Mouse (Mus musculus) spleen, adult 2 months (tissue): ENCODE data around the gene Sidt1. TPM values are rescaled to one million over a fixed set of nuclear protein-coding genes. Genes with fewer than 3 reads are reported as not detected.

ENCODE experiments used
- DNase-seq, 2 experiments: peaks; one replicate each; pipeline versions ENCODE4 v3.0.0 to v3.0.0-alpha.2; 2012 to 2021; ENCODE audit warnings: low spot score in 2 of 2, low read depth in 1 of 2
- H3K27ac ChIP-seq: fragments of 200-500 bp; 2 replicates; pipeline ENCODE4 v1.5.1; 2012; ENCODE audit warnings: low read length, inconsistent platforms; ENCODE audit not compliant: insufficient read depth
- H3K27me3 ChIP-seq: fragments of 200-500 bp; 2 replicates; pipeline ENCODE4 v1.6.1; 2012; ENCODE audit warnings: mild to moderate bottlenecking, moderate library complexity, low read length, inconsistent platforms; ENCODE audit not compliant: control insufficient read depth, insufficient read depth
- H3K36me3 ChIP-seq: fragments of 200-500 bp; 2 replicates; pipeline ENCODE4 v1.6.1; 2012; ENCODE audit warnings: mild to moderate bottlenecking, low read length, inconsistent platforms; ENCODE audit not compliant: control insufficient read depth, insufficient read depth
- H3K4me1 ChIP-seq: fragments of 200-500 bp; 2 replicates; pipeline ENCODE4 v1.6.1; 2011; ENCODE audit warnings: inconsistent platforms; ENCODE audit not compliant: control insufficient read depth, insufficient read depth, insufficient read length
- H3K4me3 ChIP-seq: fragments of 200-500 bp; 2 replicates; pipeline ENCODE4 v1.5.1; 2011; ENCODE audit warnings: mild to moderate bottlenecking, inconsistent platforms; ENCODE audit not compliant: insufficient read depth, insufficient read length; ENCODE audit errors: extremely low read depth
- CTCF ChIP-seq: fragments of 200-500 bp; IDR thresholded peaks from 2 replicates; pipeline ENCODE4 v1.5.1; 2011; ENCODE audit warnings: mild to moderate bottlenecking, inconsistent platforms; ENCODE audit not compliant: insufficient read depth, insufficient read length, insufficient replicate concordance; ENCODE audit errors: extremely low read depth
- POLR2A ChIP-seq: fragments of 200-500 bp; IDR thresholded peaks from 2 replicates; pipeline ENCODE4 v1.6.1; 2011; ENCODE audit warnings: low read depth, low read length, inconsistent platforms
- WGBS: fragments of 180-500 bp; shearing (Covaris S2); methylation state at CpG from one replicate; pipeline ENCODE4 v1.1.7; 2018; 5-methylcytosine and 5-hydroxymethylcytosine counted together
- polyA plus RNA-seq: library from polyadenylated mRNA; depleted of rRNA; stranded (reverse); fragments of >200 nt; gene quantifications from 2 replicates; pipeline ENCODE4 v1.2.3, GENCODE M21; 2012

Gene Sidt1
- polyA plus RNA-seq, 1 experiment = 22.8 TPM

DNA sequence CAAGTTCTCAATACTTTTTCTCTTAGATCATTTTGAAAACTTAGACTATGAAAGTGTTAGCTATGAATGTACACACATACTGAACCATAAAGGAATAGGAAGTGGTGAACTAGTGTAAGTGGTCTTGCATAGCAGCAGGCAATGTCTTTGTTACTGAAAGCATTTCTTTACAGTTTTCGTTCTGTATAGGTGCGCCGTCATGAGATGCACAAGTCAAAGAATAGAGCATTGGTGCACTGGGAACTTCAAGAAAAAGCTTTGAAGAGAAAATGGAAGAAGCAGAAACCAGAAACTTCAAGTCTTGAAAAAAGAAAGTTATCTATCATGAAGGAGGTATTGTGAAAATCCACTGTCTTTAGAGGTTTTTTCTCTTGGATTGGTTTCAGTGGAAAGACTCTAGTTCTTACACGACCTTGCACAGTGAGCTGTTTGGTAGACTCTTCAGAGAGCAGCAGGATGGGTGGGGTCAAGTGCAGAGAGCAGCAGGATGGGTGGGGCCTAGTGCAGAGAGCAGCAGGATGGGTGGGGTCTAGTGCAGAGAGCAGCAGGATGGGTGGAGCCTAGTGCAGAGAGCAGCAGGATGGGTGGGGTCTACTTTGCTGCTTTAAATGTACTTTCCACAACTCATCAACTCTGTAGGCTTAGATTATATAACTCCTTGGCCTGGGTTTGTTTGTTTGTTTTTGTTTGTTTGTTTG, 24.7 kb upstream of the Sidt1 start:
- no peak; the same call in 1 of the 2 replicates for TF ChIP-seq POLR2A
- TF ChIP-seq CTCF = no peak
- Histone ChIP-seq H3K4me3 (no peak overlapping the region), H3K36me3 (no peaks in the 10 kb centered on the region), H3K27ac (peak overlapping the region; percentile 41; the same call in 1 of the 2 replicates), H3K27me3 (no peaks in the 10 kb centered on the region), H3K4me1 (peaks cover 3% of the 10 kb centered on the region)
- WGBS = 57% methylated on average over 4 of the region's 4 CpGs
- DNase-seq = peak; percentile 73 to 74

DNA sequence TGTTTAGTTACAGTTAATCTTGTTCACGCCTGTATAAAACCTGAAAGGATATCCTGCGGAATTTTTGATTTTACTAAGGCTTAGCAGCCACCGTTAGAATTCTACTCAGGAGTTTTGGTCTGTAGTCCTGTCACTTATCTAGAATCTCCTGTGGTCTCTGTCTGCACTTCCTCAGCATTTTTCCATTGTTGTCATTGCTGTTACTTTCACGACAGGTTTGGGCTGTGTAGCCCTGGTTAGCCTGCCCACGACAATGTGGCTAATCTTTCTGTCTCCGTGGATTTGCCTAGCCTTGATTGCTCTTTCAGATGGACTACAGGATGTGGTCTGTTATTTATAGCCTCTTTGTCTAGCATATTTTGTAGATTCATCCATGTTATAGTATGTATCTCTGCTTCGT, 23.3 kb upstream of the Sidt1 start:
- TF ChIP-seq POLR2A = no peak
- no peak for TF ChIP-seq CTCF
- WGBS = 31% methylated on average over 7 of the region's 7 CpGs
- H3K4me1 ChIP-seq = peaks cover 3% of the 10 kb centered on the region
- no peak for DNase-seq
- H3K36me3 ChIP-seq = no peaks in the 10 kb centered on the region
- H3K27me3 ChIP-seq = no peaks in the 10 kb centered on the region
- no peak overlapping the region for H3K27ac ChIP-seq
- H3K4me3 ChIP-seq = no peak overlapping the region

DNA sequence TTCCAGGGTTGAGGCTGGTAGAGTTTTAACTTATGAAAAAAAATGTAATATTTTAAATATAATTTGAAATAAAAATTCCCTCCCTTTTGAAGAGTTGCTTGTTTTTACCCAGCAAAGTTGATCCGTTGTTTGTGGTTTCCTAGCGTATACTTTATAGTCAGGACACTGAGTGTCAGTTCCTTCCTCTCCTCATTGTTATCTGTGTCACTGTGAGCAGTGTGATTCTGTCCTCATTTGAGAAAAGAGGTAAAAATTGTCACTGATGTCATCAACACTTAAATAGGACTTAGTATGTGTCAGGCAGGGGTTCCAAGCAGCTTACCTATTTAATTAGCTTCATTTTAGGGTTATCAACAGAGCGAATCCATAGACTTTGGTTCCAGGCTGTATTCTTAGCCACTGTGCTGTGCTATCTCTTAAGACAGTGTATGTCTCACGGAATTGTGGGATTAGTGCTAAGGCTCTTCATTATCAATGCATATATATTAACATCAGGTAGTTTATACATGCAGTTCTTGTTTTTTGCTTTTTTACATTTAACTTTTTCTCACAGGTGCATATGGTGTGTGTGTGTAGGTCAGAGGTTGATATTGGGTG, 16.9 kb upstream of the Sidt1 start:
- TF ChIP-seq POLR2A (no peak), CTCF (no peak)
- H3K4me3 ChIP-seq = no peak overlapping the region
- H3K36me3 ChIP-seq = no peaks in the 10 kb centered on the region
- no peak overlapping the region for H3K27ac ChIP-seq
- no peak for DNase-seq
- H3K27me3 ChIP-seq = no peaks in the 10 kb centered on the region
- WGBS = 45% methylated on average over 4 of the region's 4 CpGs
- H3K4me1 ChIP-seq = peaks cover 12% of the 10 kb centered on the region

DNA sequence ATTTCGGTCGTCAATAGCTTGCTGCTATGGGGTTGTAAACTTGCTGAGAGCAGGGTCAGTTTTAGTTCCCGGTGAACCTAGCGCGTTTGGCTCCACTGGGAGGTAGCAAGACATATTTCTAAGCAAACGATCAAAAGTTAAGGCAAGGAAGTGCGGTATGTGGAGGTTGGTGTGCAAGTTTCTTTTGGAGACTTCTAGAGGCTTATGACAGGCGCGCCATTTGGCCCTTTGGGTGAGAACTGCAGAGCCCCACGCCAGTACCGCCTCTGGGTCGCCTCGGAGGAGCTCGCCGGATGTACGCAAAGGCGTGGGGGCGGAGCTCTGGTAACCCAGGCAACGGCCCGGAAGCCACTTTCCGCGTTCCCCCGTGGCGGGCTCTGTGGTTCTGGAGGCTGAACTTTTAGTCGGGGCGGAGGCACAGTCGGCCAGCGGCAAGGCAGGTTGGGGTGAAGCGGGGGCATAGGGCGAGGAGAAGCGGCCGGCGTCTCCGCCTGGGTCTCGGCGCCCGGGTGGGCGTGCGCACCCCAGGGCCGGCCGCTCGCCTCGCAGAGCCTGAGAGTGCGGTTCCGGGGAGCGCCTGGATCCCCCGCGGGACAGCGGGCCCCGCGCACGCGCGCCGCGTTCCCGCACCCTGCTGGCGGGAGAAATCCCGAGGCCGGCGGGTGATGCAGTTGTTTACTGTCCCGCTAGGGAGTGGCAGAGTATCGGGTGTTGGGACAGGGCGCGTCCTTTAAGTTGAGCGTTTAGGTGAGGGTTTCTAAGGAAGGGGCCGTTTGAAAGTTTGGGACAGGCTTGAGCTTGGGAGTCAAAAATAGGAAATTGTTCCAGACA, 14.3 kb upstream of the Sidt1 start, which contains the start of gene Spice1:
Spice1 (plus strand) TSS at position 51 of the 831 bp plus-strand sequence.
- Histone ChIP-seq H3K4me1 (peaks cover 12% of the 10 kb centered on the region), H3K27ac (peak within 1 kb of the TSS; percentile 92), H3K27me3 (no peaks in the 10 kb centered on the region), H3K4me3 (peak within 1 kb of the TSS; percentile 78), H3K36me3 (no peaks in the 10 kb centered on the region)
- DNase-seq = peak; percentile 87 to 96
- TF ChIP-seq CTCF (peak; percentile 19; the same call in 1 of the 2 replicates), POLR2A (no peak; the same call in 1 of the 2 replicates)
- WGBS = under 1% methylated on average over 67 of the region's 67 CpGs

DNA sequence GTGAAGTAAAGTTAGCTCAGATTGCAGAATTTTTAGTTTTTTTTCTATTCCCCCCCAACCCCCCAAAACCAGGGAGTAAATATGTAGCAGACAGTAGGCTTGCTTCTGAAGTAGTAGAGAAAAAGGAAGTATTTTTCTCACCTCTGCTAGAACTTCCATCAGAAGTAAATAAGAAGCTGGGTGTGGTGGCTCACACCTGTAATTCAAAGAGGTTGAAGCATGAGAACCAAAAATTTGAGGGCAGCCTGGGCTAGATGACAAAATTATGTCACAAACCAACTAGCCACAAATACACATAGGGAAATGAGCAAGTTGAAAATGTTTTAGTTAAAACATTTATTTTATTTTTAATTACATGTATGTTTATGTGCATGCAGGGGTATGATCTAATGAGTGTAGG, 4.5 kb upstream of the Sidt1 start:
- Histone ChIP-seq H3K27me3 (no peaks in the 10 kb centered on the region), H3K36me3 (no peaks in the 10 kb centered on the region), H3K4me3 (no peak overlapping the region), H3K4me1 (no peaks in the 10 kb centered on the region; the same call in 1 of the 2 replicates), H3K27ac (no peak overlapping the region; the same call in 1 of the 2 replicates)
- no peak for DNase-seq
- TF ChIP-seq POLR2A (no peak), CTCF (no peak)

DNA sequence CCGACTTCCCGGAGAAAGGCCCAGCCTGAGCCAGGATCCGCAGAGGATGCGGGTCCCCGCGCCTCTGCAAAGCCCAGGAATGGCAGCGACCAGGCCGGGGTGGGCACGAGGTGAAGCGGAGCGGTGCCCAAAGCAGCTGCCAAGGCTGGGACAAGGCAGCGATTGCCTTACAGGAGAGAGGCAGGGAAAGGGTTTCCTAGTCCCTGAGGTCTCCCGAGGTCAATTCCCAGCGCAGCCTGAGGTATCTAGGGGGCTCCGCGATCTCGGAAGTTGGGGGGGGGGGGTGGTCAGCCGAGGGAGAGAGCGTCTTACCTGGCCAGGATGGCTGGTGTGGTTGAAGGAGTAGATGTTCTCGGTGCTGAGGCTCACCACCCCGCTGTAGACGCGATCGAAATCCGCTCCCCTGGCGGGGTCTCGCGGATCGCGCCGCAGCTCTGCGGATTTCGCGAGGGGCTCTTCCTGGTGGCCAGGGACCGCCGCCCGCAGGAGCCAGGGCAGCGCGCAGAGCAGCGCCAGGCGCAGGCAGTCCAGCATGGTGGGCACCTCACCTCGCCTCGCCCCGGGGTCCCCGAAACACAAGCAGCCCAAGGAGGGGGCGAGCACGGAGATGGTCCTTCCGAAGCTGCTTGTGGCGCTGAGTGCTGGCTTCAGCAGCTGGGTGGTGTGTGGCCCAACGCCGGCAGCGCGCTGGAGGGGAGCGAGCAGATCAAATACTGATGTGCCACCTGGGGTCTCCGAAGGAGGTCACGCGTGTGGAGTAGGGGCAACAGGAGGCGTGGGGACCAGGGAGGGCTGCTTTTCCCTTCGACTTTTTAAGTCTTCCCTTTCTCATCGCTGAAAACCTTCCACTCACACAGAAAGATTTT, 768 bp downstream of the Sidt1 start:
- WGBS = 2% methylated on average over 60 of the region's 60 CpGs
- Histone ChIP-seq H3K27me3 (0 out of 2 replicates have a peak, but pooled peaks cover 3% of the 10 kb centered on the region), H3K27ac (peak overlapping the region; percentile 86), H3K4me3 (peak overlapping the region; percentile 76), H3K36me3 (no peaks in the 10 kb centered on the region), H3K4me1 (no peaks in the 10 kb centered on the region; the same call in 1 of the 2 replicates)
- DNase-seq = peak in 1 of 2 experiments; percentile 22
- TF ChIP-seq CTCF (no peak), POLR2A (no peak)
